Mouse (Mus musculus) thymus, adult 2 months (tissue): ENCODE measurements around the gene Krt18. TPM values are rescaled to one million over a fixed set of nuclear protein-coding genes. Genes with fewer than 3 reads are reported as not detected.

Experiments used
- DNase-seq: peaks from one replicate; pipeline ENCODE4 v3.0.0; 2021
- H3K27ac ChIP-seq: fragments of 200-500 bp; 2 replicates; pipeline ENCODE4 v1.5.1; 2012; ENCODE audit warnings: low read length, control low read depth; ENCODE audit not compliant: control insufficient read depth, insufficient read depth
- H3K27me3 ChIP-seq: fragments of 200-500 bp; 2 replicates; pipeline ENCODE4 v1.6.1; 2012; ENCODE audit warnings: mild to moderate bottlenecking, low read length, moderate library complexity, mixed read lengths; ENCODE audit not compliant: control insufficient read depth, insufficient read depth
- H3K36me3 ChIP-seq: fragments of 200-500 bp; 2 replicates; pipeline ENCODE4 v1.6.1; 2012; ENCODE audit warnings: mild to moderate bottlenecking, low read length, moderate library complexity; ENCODE audit not compliant: control insufficient read depth, insufficient read depth
- H3K4me1 ChIP-seq: fragments of 200-500 bp; replicated peaks from 2 replicates; pipeline ENCODE4 v1.6.1; 2012; ENCODE audit warnings: low read length; ENCODE audit not compliant: control insufficient read depth, insufficient read depth
- H3K4me3 ChIP-seq: fragments of 200-500 bp; 2 replicates; pipeline ENCODE4 v1.5.1; 2012; ENCODE audit warnings: mild to moderate bottlenecking, low read length, control low read depth, moderate library complexity; ENCODE audit not compliant: control insufficient read depth, insufficient read depth
- CTCF ChIP-seq: fragments of 200-500 bp; IDR thresholded peaks from 2 replicates; pipeline ENCODE4 v1.5.1; 2012; ENCODE audit warnings: mild to moderate bottlenecking, control low read depth, low read length, moderate library complexity, borderline replicate concordance; ENCODE audit not compliant: control insufficient read depth, poor library complexity, insufficient read depth; ENCODE audit errors: extremely low read depth
- POLR2A ChIP-seq: fragments of 200-500 bp; IDR thresholded peaks from 2 replicates; pipeline ENCODE4 v1.6.1; 2012; ENCODE audit warnings: mild to moderate bottlenecking, low read length, control low read depth, moderate library complexity; ENCODE audit not compliant: control insufficient read depth, poor library complexity, insufficient read depth; ENCODE audit errors: extremely low read depth
- WGBS: fragments of 180-500 bp; shearing (Covaris S2); methylation state at CpG from one replicate; pipeline ENCODE4 v1.1.7; 2018; 5-methylcytosine and 5-hydroxymethylcytosine counted together
- polyA plus RNA-seq: library from polyadenylated mRNA; depleted of rRNA; stranded (reverse); fragments of >200 nt; gene quantifications from 2 replicates; pipeline ENCODE4 v1.2.3, GENCODE M21; 2012

Gene Krt18
- polyA plus RNA-seq, 1 experiment, result 219 TPM

DNA sequence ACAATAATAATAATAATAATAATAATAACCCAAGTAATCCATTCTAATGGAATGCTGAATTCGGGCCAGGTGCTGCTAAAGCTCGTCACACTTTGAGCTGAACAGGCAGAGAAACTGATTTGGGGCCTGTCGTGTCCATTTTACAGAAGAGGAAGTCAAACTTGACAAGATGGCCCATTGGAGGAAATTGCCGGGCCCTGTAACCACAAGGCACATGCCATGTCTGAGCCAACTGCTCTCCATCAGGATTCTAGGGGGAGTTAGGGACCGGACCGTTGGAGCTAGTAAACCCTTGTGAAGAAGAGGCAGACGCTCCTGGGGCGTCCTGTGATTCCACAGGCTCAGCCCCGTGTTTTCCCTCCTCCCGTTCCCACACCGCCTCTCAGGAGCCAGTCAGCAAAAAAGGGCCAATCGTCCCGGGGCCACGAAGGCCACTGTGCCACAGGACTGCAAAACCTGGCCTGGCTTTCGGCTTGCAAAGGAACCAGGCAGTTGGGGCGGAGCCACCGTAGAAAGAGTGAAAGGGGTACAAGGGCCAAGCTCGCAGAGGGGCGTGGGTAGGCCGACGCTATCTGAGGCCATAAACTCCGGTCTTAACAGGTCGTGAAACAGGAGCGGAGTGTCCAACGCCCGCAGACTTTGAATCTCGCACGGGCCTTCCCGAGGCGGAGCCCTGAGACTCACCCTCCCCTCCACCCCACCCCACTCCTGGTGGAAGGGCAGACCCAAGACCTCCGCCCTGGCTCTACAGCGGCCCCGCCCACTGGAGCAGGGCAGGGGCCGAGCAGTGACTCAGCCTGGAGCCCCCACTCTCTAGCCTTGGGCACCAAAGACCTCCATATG, 25.1 kb upstream of the Krt18 start:
- H3K4me1 ChIP-seq, result no peaks in the 10 kb centered on the region
- peaks cover 5% of the 10 kb centered on the region; the same call in 1 of the 2 replicates for H3K27me3 ChIP-seq
- no peak for DNase-seq
- peak overlapping the region; percentile 4; the same call in 1 of the 2 replicates for H3K4me3 ChIP-seq
- WGBS, result 7% methylated on average over 34 of the region's 34 CpGs
- H3K27ac ChIP-seq, result no peak overlapping the region
- H3K36me3 ChIP-seq, result no peaks in the 10 kb centered on the region
- TF ChIP-seq POLR2A, result no peak
- TF ChIP-seq CTCF, result no peak

DNA sequence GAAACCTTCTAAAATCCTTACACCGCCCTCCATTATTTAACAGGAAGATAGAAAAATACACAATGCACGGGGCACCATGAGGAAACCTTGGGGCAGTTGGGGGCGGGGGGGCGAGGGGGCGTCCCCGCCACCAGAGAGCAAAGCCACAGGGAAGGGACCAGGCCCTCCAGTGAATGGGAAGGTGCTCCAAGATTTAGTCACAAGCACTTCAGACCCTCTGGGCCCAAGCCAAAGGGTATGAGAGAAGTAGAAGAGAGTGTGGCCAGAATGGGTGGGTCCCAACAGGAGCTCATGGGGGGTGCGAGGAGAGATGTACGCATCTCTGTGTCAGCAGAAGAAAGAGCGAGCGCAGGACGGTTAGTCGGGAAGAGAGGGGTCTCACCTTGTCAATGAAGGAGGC, 24.5 kb upstream of the Krt18 start:
- Histone ChIP-seq H3K27ac (no peak overlapping the region), H3K4me1 (no peaks in the 10 kb centered on the region), H3K27me3 (peaks cover 5% of the 10 kb centered on the region; the same call in 1 of the 2 replicates), H3K4me3 (no peak overlapping the region), H3K36me3 (no peaks in the 10 kb centered on the region)
- TF ChIP-seq CTCF (no peak), POLR2A (no peak)
- 67% methylated on average over 12 of the region's 12 CpGs for WGBS
- no peak for DNase-seq

DNA sequence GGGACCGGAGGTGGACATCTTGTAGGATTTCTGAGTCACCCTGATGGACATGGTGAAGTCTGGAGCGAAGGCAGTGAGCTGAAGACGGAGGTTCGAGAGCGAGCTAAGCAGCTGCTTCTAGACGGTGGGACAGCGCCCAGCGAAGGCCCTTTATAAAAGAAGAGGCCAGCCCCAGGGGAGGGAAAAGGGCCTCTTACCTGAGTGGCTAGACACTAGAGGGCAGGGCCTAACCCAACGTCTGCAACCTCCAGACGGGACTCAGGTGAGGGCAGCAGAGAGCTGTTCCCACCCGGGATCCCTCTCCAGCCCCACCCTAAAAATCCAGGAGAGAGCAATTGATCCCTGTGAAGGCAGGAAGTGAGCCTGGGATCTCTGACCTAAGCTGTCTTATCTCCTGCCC, 23.8 kb upstream of the Krt18 start, which contains the start of gene Krt8:
Krt8 (minus strand) TSS at position 294 of the 400 bp plus-strand sequence.
- 71% methylated on average over 11 of the region's 11 CpGs for WGBS
- Histone ChIP-seq H3K4me1 (no peaks in the 10 kb centered on the region), H3K36me3 (no peaks in the 10 kb centered on the region), H3K27ac (no peak within 1 kb of the TSS), H3K27me3 (peaks cover 5% of the 10 kb centered on the region; the same call in 1 of the 2 replicates), H3K4me3 (no peak within 1 kb of the TSS)
- DNase-seq, result no peak
- TF ChIP-seq POLR2A (no peak), CTCF (no peak)

DNA sequence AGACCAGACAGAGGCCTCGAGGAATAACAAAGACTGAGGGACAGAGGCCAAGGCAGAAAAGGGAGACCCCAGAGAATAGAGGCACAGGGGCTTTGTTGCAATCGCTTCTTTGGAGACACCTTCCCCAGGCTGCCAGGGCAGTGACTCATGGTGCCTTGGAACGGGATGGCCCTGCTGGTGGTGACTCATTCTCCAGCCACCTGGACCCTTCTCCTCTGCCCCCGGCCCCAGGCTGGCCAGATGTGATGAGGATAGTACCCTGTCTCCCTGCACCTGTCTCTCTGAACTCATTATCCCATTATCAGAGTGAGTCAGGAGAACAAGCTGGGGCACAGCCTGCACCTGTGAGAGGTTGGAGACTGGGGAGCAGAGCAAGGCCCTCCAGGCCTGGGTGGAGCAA, 22.7 kb upstream of the Krt18 start:
- Histone ChIP-seq H3K27ac (no peak overlapping the region), H3K4me3 (no peak overlapping the region), H3K4me1 (no peaks in the 10 kb centered on the region), H3K27me3 (peaks cover 5% of the 10 kb centered on the region; the same call in 1 of the 2 replicates), H3K36me3 (no peaks in the 10 kb centered on the region)
- DNase-seq, result no peak
- TF ChIP-seq POLR2A, result no peak
- TF ChIP-seq CTCF, result no peak
- WGBS, result 75% methylated on average over 4 of the region's 4 CpGs

DNA sequence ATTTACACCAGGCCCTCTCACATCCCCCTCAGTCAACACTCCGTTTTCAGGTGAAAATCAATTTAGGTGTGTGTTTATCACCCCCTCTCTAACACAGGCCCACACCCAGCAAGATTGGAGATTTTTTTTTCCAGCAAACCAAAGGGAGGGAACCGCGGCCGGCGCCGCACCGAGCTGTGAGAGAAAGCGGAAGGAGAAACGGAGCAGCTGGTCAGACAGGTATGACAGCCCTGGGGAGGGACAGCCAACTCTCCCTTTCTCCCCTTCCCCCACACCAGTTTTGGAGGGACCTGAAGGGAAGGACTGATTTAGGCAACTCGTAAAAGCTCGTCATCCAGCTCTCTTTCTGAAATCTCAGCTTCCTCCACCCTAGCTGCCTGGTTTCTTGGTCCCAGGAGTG, 21.7 kb upstream of the Krt18 start:
- no peak overlapping the region for H3K27ac ChIP-seq
- DNase-seq, result no peak
- WGBS, result 30% methylated on average over 11 of the region's 11 CpGs

DNA sequence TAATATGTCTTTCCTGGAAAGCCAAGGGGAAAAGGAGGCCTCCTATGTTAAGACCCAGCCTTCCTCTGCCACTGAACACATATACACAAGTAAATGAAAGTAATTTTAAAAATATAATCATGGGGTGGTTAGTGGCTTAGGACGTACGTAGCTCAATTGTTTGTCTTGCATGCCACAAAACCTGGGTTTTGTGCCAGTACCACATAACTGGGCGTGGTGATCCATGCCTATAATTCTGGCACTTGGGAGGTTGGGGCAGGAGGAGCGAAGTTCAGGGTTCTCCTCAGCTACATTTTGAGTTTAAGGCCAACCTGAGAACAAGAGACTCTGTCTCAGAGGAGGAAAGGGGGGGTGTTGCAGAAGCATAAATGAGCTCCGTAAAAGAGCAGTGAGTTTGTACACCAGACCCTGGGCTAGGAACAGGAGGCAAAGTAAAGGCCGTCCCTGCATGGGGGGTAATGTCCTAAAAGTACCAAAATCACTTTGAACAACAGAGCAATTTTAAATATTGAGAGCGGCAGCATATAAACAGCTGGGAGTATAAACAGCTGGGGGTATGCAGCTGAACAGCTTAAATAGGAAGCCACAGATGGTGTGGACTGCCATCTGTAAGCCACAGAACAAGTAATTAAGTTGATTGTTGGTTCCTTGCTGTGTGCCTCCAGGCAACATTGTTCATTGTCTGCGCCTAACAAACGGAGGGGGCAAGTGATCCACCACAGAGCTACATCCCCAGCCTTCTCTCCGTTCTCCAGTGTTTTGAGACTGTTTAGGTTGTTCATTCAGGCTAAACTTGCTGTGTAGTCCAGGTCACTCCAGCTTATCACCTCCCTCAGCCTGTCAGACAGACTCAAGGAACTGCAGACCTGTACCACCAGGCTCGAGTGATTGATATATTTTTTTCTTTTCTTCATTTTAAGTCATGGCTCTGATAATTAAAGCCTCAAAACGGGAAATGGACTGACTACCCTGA, 20.6 kb upstream of the Krt18 start:
- Histone ChIP-seq H3K4me3 (no peak overlapping the region), H3K27me3 (peaks cover 5% of the 10 kb centered on the region; the same call in 1 of the 2 replicates), H3K27ac (no peak overlapping the region), H3K36me3 (no peaks in the 10 kb centered on the region), H3K4me1 (no peaks in the 10 kb centered on the region)
- WGBS, result 33% methylated on average over 12 of the region's 12 CpGs
- DNase-seq, result no peak
- TF ChIP-seq POLR2A, result no peak
- TF ChIP-seq CTCF, result no peak

More for the DNA sequence above, 21.7 kb upstream of the Krt18 start:
- Histone ChIP-seq H3K4me3 (no peak overlapping the region), H3K27me3 (peaks cover 5% of the 10 kb centered on the region; the same call in 1 of the 2 replicates), H3K36me3 (no peaks in the 10 kb centered on the region), H3K4me1 (no peaks in the 10 kb centered on the region)
- no peak for TF ChIP-seq POLR2A
- no peak for TF ChIP-seq CTCF
